Mouse (Mus musculus) midbrain, embryonic 12.5 days (tissue): Measurements from ENCODE around the gene Tns3. TPM values are rescaled to one million over a fixed set of nuclear protein-coding genes. Genes with fewer than 3 reads are reported as not detected.
"Not testable (repeated sequence)": the region's sequence is repeated elsewhere in the genome, so short reads cannot be mapped to it uniquely, and the experiment has no call there.

Experiments used
- ATAC-seq: fragments of 200-750 bp; cut with Nextera tagmentation; 2 replicates; pipeline ENCODE4 v1.8.0; 2017; ENCODE audit warnings: low read depth, moderate TSS enrichment, moderate library complexity; ENCODE audit not compliant: low FRiP score
- H3K27ac ChIP-seq: fragments of 300-500 bp; sonication (generic); replicated peaks from 2 replicates; pipeline ENCODE4 v1.5.1; 2016; ENCODE audit warnings: mild to moderate bottlenecking
- H3K27me3 ChIP-seq: fragments of 300-500 bp; sonication (generic); 2 replicates; pipeline ENCODE4 v1.6.1; 2016; ENCODE audit warnings: mild to moderate bottlenecking
- H3K36me3 ChIP-seq: fragments of 300-500 bp; sonication (generic); 2 replicates; pipeline ENCODE4 v1.6.1; 2016
- H3K4me1 ChIP-seq: fragments of 300-500 bp; sonication (generic); 2 replicates; pipeline ENCODE4 v1.6.1; 2016
- H3K4me2 ChIP-seq: fragments of 300-500 bp; sonication (generic); replicated peaks from 2 replicates; pipeline ENCODE4 v1.6.1; 2016; ENCODE audit warnings: mild to moderate bottlenecking, moderate library complexity
- H3K4me3 ChIP-seq: fragments of 300-500 bp; sonication (generic); 2 replicates; pipeline ENCODE4 v1.5.1; 2016; ENCODE audit warnings: mild to moderate bottlenecking
- H3K9ac ChIP-seq: fragments of 300-500 bp; sonication (generic); replicated peaks from 2 replicates; pipeline ENCODE4 v1.6.1; 2016; ENCODE audit warnings: mild to moderate bottlenecking, moderate library complexity
- H3K9me3 ChIP-seq: fragments of 300-500 bp; sonication (generic); 2 replicates; pipeline ENCODE4 v1.6.1; 2016; ENCODE audit warnings: mild to moderate bottlenecking
- WGBS: fragments of 180-500 bp; shearing (Covaris S2); methylation state at CpG from one replicate; pipeline ENCODE4 v1.1.7; 2016; 5-methylcytosine and 5-hydroxymethylcytosine counted together
- polyA plus RNA-seq: library from polyadenylated mRNA; unstranded; fragments of >200 nt; fragmentation: Nextera tagmentation; extraction: Ambion mirVana; gene quantifications from 2 replicates; pipeline ENCODE4 v1.2.1, GENCODE M21; 2016

The Tns3 gene
- polyA plus RNA-seq, 1 experiment from 2014 or later: 11.8 TPM

DNA sequence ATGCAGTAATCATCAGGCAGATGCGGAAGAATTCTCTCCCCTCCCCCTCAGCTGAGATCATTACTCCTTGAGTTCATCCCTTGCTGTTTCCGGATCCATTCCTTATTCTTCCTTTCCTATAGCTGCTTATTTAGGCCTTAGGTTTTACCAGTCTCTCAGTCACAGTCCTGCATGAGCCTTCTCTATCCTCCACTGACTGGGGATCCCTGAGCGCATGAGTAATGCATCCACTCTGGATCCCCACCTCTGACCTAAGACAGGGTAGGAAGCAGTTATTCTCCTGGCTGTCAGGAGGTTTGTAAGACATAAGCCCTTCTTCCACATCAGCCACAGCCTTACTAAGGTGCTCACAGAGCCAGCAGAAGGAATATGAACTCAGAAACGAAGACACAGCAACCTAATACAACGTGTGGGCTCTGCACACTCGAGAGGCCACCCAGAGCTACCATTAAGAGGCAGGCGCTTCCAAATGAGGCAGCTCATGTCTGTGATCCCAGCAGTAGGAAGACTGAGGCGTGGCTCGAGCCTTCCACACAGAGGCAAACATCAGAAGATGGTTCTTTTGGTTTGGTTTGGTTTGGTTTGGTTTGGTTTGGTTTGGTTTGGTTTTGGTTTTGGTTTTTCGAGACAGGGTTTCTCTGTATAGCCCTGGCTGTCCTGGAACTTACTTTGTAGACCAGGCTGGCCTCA lies 38.3 kb downstream of the Tns3 start:
- no peak for ATAC-seq
- Histone ChIP-seq H3K9me3 (no peaks in the 10 kb centered on the region), H3K4me1 (peaks cover 15% of the 10 kb centered on the region), H3K4me3 (no peak overlapping the region), H3K27ac (no peak overlapping the region), H3K9ac (no peak overlapping the region), H3K36me3 (no peaks in the 10 kb centered on the region), H3K27me3 (peaks cover 29% of the 10 kb centered on the region), H3K4me2 (no peak overlapping the region)
- WGBS: 72% methylated on average over 10 of the region's 10 CpGs

DNA sequence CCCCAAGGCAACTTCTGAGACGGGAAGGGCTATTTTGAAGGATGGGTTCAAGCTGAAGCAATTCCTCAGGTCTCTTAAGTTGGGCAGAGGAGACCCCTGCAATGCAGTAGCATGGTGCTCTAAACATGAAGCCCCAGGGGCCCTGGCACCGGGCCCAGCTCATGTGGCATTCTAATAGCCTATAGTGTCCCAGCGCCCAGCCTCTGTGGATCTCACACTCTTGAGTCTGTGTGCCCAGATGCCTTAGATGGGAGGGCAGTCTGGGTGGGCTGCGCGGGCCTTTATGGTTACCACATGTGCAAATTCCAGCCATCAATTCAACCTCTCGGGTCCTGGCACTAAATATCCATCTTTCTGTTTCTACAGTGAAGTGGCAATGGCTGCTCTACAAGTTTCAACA lies 38.9 kb downstream of the Tns3 start:
- Histone ChIP-seq H3K27me3 (peaks cover 29% of the 10 kb centered on the region), H3K27ac (no peak overlapping the region), H3K9ac (no peak overlapping the region), H3K36me3 (no peaks in the 10 kb centered on the region), H3K4me2 (peak overlapping the region; percentile 99; the same call in 1 of the 2 replicates), H3K9me3 (no peaks in the 10 kb centered on the region), H3K4me3 (no peak overlapping the region), H3K4me1 (peaks cover 15% of the 10 kb centered on the region)
- 60% methylated on average over 6 of the region's 6 CpGs for WGBS
- ATAC-seq: no peak

- Histone ChIP-seq H3K9me3 (no peaks in the 10 kb centered on the region), H3K9ac (peak overlapping the region; percentile 70), H3K27me3 (peaks cover 29% of the 10 kb centered on the region), H3K27ac (no peak overlapping the region), H3K4me3 (peak overlapping the region; percentile 74), H3K36me3 (no peaks in the 10 kb centered on the region), H3K4me2 (peak overlapping the region; percentile 99), H3K4me1 (peaks cover 15% of the 10 kb centered on the region)
- peak; percentile 83 for ATAC-seq
- under 1% methylated on average over 74 of the region's 74 CpGs for WGBS
Observed at GRCm38 (mm10) chr11:8624179-8624886, 40.0 kb downstream of the Tns3 start.

GRCm38 (mm10) chr11:8623852-8624178 lies 40.5 kb downstream of the Tns3 start:
- no peak overlapping the region for H3K27ac ChIP-seq
- no peaks in the 10 kb centered on the region for H3K9me3 ChIP-seq
- H3K9ac ChIP-seq: peak overlapping the region; percentile 70
- ATAC-seq: no peak
- WGBS: 3% methylated on average over 20 of the region's 20 CpGs
- peaks cover 15% of the 10 kb centered on the region for H3K4me1 ChIP-seq
- H3K36me3 ChIP-seq: no peaks in the 10 kb centered on the region
- peaks cover 29% of the 10 kb centered on the region for H3K27me3 ChIP-seq
- peak overlapping the region; percentile 99 for H3K4me2 ChIP-seq
- H3K4me3 ChIP-seq: peak overlapping the region; percentile 74

- Histone ChIP-seq H3K4me1 (peaks cover 15% of the 10 kb centered on the region), H3K4me2 (0 out of 2 replicates have a peak overlapping the region, but pooled peaks have one; percentile 9), H3K4me3 (no peak overlapping the region), H3K9me3 (no peaks in the 10 kb centered on the region), H3K27me3 (peaks cover 29% of the 10 kb centered on the region), H3K36me3 (no peaks in the 10 kb centered on the region), H3K9ac (no peak overlapping the region), H3K27ac (no peak overlapping the region)
- ATAC-seq: no peak
- 62% methylated on average over 6 of the region's 6 CpGs for WGBS
Observed at GRCm38 (mm10) chr11:8622668-8623067, 41.7 kb downstream of the Tns3 start.

- 93% methylated on average over 7 of the region's 7 CpGs for WGBS
- H3K4me2 ChIP-seq, H3K9ac ChIP-seq, H3K4me3 ChIP-seq, H3K36me3 ChIP-seq, H3K4me1 ChIP-seq, H3K27ac ChIP-seq, ATAC-seq, H3K9me3 ChIP-seq: not testable (repeated sequence)
- peaks cover 19% of the 10 kb centered on the region for H3K27me3 ChIP-seq
Observed at GRCm38 (mm10) chr11:8619111-8619510, 45.2 kb downstream of the Tns3 start.

DNA sequence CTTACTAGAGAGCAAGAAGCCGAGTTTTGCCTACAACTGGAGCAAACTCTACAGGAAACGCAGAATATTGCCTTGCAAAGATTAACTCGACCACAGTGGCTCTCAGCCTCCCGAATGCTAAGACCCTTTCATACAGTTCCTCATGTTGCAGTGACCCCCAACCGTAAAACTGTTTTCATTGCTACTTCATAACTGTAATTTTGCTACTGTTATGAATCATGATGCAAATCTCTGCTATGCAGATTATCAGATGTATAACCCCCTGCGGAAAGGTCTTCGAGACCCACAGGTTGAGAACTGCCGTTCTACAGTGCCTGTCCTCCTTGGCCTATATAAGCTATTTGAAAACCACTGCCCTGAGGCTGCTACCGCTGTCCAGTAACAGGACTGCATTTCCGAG lies 46.0 kb downstream of the Tns3 start:
- WGBS: 74% methylated on average over 10 of the region's 10 CpGs
- H3K27me3 ChIP-seq: peaks cover 11% of the 10 kb centered on the region

GRCm38 (mm10) chr11:8615436-8615835 lies 48.9 kb downstream of the Tns3 start:
- Histone ChIP-seq H3K9ac (no peak overlapping the region), H3K27ac (no peak overlapping the region), H3K4me2 (no peak overlapping the region), H3K4me1 (no peaks in the 10 kb centered on the region), H3K36me3 (no peaks in the 10 kb centered on the region), H3K4me3 (no peak overlapping the region), H3K27me3 (no peaks in the 10 kb centered on the region), H3K9me3 (no peaks in the 10 kb centered on the region)
- 76% methylated on average over 12 of the region's 12 CpGs for WGBS
- ATAC-seq: no peak

More for the DNA sequence above, 46.0 kb downstream of the Tns3 start:
- ATAC-seq: no peak
- Histone ChIP-seq H3K4me1 (peaks cover 3% of the 10 kb centered on the region; the same call in 1 of the 2 replicates), H3K27ac (no peak overlapping the region), H3K4me3 (no peak overlapping the region), H3K9ac (no peak overlapping the region), H3K9me3 (no peaks in the 10 kb centered on the region), H3K4me2 (no peak overlapping the region), H3K36me3 (no peaks in the 10 kb centered on the region)

GRCm38 (mm10) chr11:8610456-8610855 lies 53.9 kb downstream of the Tns3 start:
- no peak overlapping the region for H3K4me3 ChIP-seq
- no peak for ATAC-seq
- no peak overlapping the region for H3K4me2 ChIP-seq
- WGBS: 85% methylated on average over 7 of the region's 7 CpGs
- H3K9ac ChIP-seq: no peak overlapping the region
- H3K27me3 ChIP-seq: no peaks in the 10 kb centered on the region
- no peaks in the 10 kb centered on the region for H3K36me3 ChIP-seq
- H3K4me1 ChIP-seq: no peaks in the 10 kb centered on the region
- no peak overlapping the region for H3K27ac ChIP-seq
- no peaks in the 10 kb centered on the region for H3K9me3 ChIP-seq

DNA sequence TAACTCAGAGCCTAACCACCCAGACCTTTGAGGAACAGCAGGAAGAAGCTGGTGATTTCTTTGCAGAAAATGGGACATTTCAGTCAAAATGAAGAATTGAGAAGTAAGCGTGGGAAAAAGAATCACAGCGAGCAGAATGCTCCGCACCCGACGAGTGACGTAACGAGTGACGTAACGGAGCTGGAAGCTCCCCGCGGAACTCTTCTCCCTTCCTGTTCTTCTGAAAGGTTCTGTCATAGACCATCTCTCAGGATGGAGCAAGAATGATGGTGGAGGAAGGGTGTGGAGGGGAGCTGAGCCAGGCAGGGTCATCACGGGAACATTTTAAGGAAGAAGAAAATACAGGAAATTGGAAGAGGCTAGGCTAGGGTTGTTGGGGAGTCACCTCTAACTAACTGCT lies 54.5 kb downstream of the Tns3 start:
- no peak overlapping the region for H3K9ac ChIP-seq
- 0 out of 2 replicates have a peak, but pooled peaks cover 2% of the 10 kb centered on the region for H3K27me3 ChIP-seq
- no peak overlapping the region for H3K4me3 ChIP-seq
- no peaks in the 10 kb centered on the region for H3K4me1 ChIP-seq
- no peak overlapping the region for H3K27ac ChIP-seq
- H3K4me2 ChIP-seq: no peak overlapping the region
- no peaks in the 10 kb centered on the region for H3K9me3 ChIP-seq
- no peak for ATAC-seq
- WGBS: 94% methylated on average over 12 of the region's 12 CpGs
- no peaks in the 10 kb centered on the region for H3K36me3 ChIP-seq

GRCm38 (mm10) chr11:8607123-8607522 lies 57.2 kb downstream of the Tns3 start:
- WGBS: 100% methylated on average over 1 of the region's 1 CpGs
- no peaks in the 10 kb centered on the region for H3K36me3 ChIP-seq
- no peak overlapping the region for H3K27ac ChIP-seq
- H3K27me3 ChIP-seq: 0 out of 2 replicates have a peak, but pooled peaks cover 3% of the 10 kb centered on the region
- no peak overlapping the region for H3K4me3 ChIP-seq
- H3K9ac ChIP-seq: no peak overlapping the region
- H3K4me2 ChIP-seq: no peak overlapping the region
- H3K9me3 ChIP-seq: no peaks in the 10 kb centered on the region
- no peaks in the 10 kb centered on the region for H3K4me1 ChIP-seq
- ATAC-seq: no peak

GRCm38 (mm10) chr11:8604789-8605569 lies 59.4 kb downstream of the Tns3 start:
- Histone ChIP-seq H3K9ac (no peak overlapping the region), H3K4me3 (no peak overlapping the region), H3K4me2 (no peak overlapping the region), H3K9me3 (no peaks in the 10 kb centered on the region), H3K27ac (no peak overlapping the region), H3K27me3 (0 out of 2 replicates have a peak, but pooled peaks cover 6% of the 10 kb centered on the region), H3K36me3 (no peaks in the 10 kb centered on the region), H3K4me1 (peaks cover 14% of the 10 kb centered on the region)
- no peak for ATAC-seq
- 88% methylated on average over 10 of the region's 10 CpGs for WGBS
